Comparison of ENCODE assay signal across 8 mouse cellular contexts in genomic region chr12:9029506-9029887, GRCm38 (mm10). TPM values are rescaled to one million over a fixed set of nuclear protein-coding genes. Genes with fewer than 3 reads are reported as not detected.
DNase-seq lines count a peak whose midpoint lies in the region; ATAC-seq and TF ChIP-seq lines count a peak whose summit lies in the region.

No protein-coding gene starts in this region.

- H3K4me2 ChIP-seq in kidney, embryonic 15.5 days: peak overlapping the region; percentile 70
- H3K4me2 ChIP-seq in intestine, embryonic 15.5 days (replicated peaks): peak overlapping the region; percentile 65
- H3K4me2 ChIP-seq in midbrain, postnatal 0 days (ENCODE audit: low read depth, low read length, poor library complexity, severe bottlenecking): no peak overlapping the region

- peak; percentile 43 for ATAC-seq in kidney, embryonic 15.5 days (replicated peaks; ENCODE audit: low FRiP score)
- peak; percentile 52 for ATAC-seq in intestine, embryonic 15.5 days
- peak; percentile 38 for ATAC-seq in midbrain, postnatal 0 days (ENCODE audit: low FRiP score)

- TF ChIP-seq CTCF in midbrain, postnatal 0 days (IDR thresholded peaks at IDR 0.05): peak; percentile 24; the same call in 1 of the 2 replicates

- no peaks in the 10 kb centered on the region for H3K27me3 ChIP-seq in kidney, embryonic 15.5 days
- no peaks in the 10 kb centered on the region for H3K27me3 ChIP-seq in embryonic facial prominence, embryonic 10.5 days (replicated peaks; ENCODE audit: low read depth, poor library complexity, severe bottlenecking)
- H3K27me3 ChIP-seq in intestine, embryonic 15.5 days (replicated peaks): no peaks in the 10 kb centered on the region
- no peaks in the 10 kb centered on the region for H3K27me3 ChIP-seq in midbrain, postnatal 0 days (ENCODE audit: insufficient read depth, low read length)

- peaks cover 10% of the 10 kb centered on the region; the same call in 1 of the 2 replicates for H3K36me3 ChIP-seq in kidney, embryonic 15.5 days
- H3K36me3 ChIP-seq in embryonic facial prominence, embryonic 10.5 days (replicated peaks): peaks cover 7% of the 10 kb centered on the region; the same call in 1 of the 2 replicates
- H3K36me3 ChIP-seq in intestine, embryonic 15.5 days: no peaks in the 10 kb centered on the region
- H3K36me3 ChIP-seq in midbrain, postnatal 0 days (ENCODE audit: insufficient read depth, low read length): peaks cover 22% of the 10 kb centered on the region

- peak overlapping the region; percentile 66 for H3K4me3 ChIP-seq in kidney, embryonic 15.5 days (replicated peaks)
- H3K4me3 ChIP-seq in embryonic facial prominence, embryonic 10.5 days: peak overlapping the region; percentile 67
- peak overlapping the region; percentile 65 for H3K4me3 ChIP-seq in intestine, embryonic 15.5 days (replicated peaks)
- peak overlapping the region; percentile 46 for H3K4me3 ChIP-seq in midbrain, postnatal 0 days (ENCODE audit: low read depth, low read length)

- H3K27ac ChIP-seq in kidney, embryonic 15.5 days: peak overlapping the region; percentile 100
- H3K27ac ChIP-seq in embryonic facial prominence, embryonic 10.5 days (replicated peaks): peak overlapping the region; percentile 96
- H3K27ac ChIP-seq in intestine, embryonic 15.5 days: no peak overlapping the region
- peak overlapping the region; percentile 99 for H3K27ac ChIP-seq in midbrain, postnatal 0 days (ENCODE audit: low read depth, low read length)

- H3K4me1 ChIP-seq in kidney, embryonic 15.5 days: peaks cover 7% of the 10 kb centered on the region
- H3K4me1 ChIP-seq in embryonic facial prominence, embryonic 10.5 days: peaks cover 7% of the 10 kb centered on the region
- no peaks in the 10 kb centered on the region for H3K4me1 ChIP-seq in intestine, embryonic 15.5 days (replicated peaks)
- no peaks in the 10 kb centered on the region for H3K4me1 ChIP-seq in midbrain, postnatal 0 days (ENCODE audit: insufficient read depth, low read length)

- no peak for DNase-seq in kidney, adult 11 months
- no peak for DNase-seq in embryonic facial prominence, embryonic 10.5 days (ENCODE audit: low spot score)
- no peak for DNase-seq in midbrain, postnatal 0 days (ENCODE audit: low spot score)
- DNase-seq in cerebellum, postnatal 36 days: no peak
- DNase-seq in cerebellum, adult 18-20 months: no peak
- no peak for DNase-seq in right cerebral cortex, adult 2 months (ENCODE audit: low spot score in 2 of 2)

- 0 out of 2 replicates have a peak overlapping the region, but pooled peaks have one; percentile 84 for H3K9ac ChIP-seq in kidney, embryonic 15.5 days
- no peak overlapping the region for H3K9ac ChIP-seq in intestine, embryonic 15.5 days
- H3K9ac ChIP-seq in midbrain, postnatal 0 days (replicated peaks; ENCODE audit: low read length, poor library complexity, severe bottlenecking): peak overlapping the region; percentile 68; the same call in 1 of the 2 replicates

- WGBS in kidney, embryonic 15.5 days: 52% methylated on average over 4 of the region's 4 CpGs
- 63% methylated on average over 4 of the region's 4 CpGs for WGBS in embryonic facial prominence, embryonic 10.5 days
- 40% methylated on average over 4 of the region's 4 CpGs for WGBS in intestine, embryonic 15.5 days
- WGBS in midbrain, postnatal 0 days: 59% methylated on average over 4 of the region's 4 CpGs

- H3K9me3 ChIP-seq in kidney, embryonic 15.5 days (replicated peaks): no peaks in the 10 kb centered on the region
- no peaks in the 10 kb centered on the region for H3K9me3 ChIP-seq in embryonic facial prominence, embryonic 10.5 days
- no peaks in the 10 kb centered on the region for H3K9me3 ChIP-seq in intestine, embryonic 15.5 days
- H3K9me3 ChIP-seq in midbrain, postnatal 0 days (ENCODE audit: low read length): no peaks in the 10 kb centered on the region

RNA-seq across cellular contexts. Expression of gene Ttc32, which starts 0.3 kb away (rescaled TPM):
- polyA plus RNA-seq in kidney, embryonic 15.5 days (2015; fragmentation: Nextera tagmentation; extraction: Ambion mirVana): 22.6 and 28.7 TPM in 2 replicates
- 17.6 and 19.3 TPM in 2 replicates for polyA plus RNA-seq in embryonic facial prominence, embryonic 10.5 days (2016; fragmentation: Nextera tagmentation; extraction: Ambion mirVana)
- 31.7 and 35.8 TPM in 2 replicates for polyA plus RNA-seq in intestine, embryonic 15.5 days (2015; fragmentation: Nextera tagmentation; extraction: Ambion mirVana)
- 5.1 and 8.6 TPM in 2 replicates for total RNA-seq in midbrain, postnatal 0 days (2014; rRNA removed)
- 5.3 and 5.4 TPM in 2 replicates for polyA plus RNA-seq in midbrain, postnatal 0 days (2015; fragmentation: Nextera tagmentation; extraction: Ambion mirVana)

RNA-seq across cellular contexts. Expression of gene Wdr35, which starts 55.8 kb away (rescaled TPM):
- polyA plus RNA-seq in kidney, embryonic 15.5 days (2015; fragmentation: Nextera tagmentation; extraction: Ambion mirVana): 18.1 and 19.5 TPM in 2 replicates
- 21.3 and 21.4 TPM in 2 replicates for polyA plus RNA-seq in embryonic facial prominence, embryonic 10.5 days (2016; fragmentation: Nextera tagmentation; extraction: Ambion mirVana)
- 9.9 and 11.6 TPM in 2 replicates for polyA plus RNA-seq in intestine, embryonic 15.5 days (2015; fragmentation: Nextera tagmentation; extraction: Ambion mirVana)
- 19.3 and 24.2 TPM in 2 replicates for total RNA-seq in midbrain, postnatal 0 days (2014; rRNA removed)
- polyA plus RNA-seq in midbrain, postnatal 0 days (2015; fragmentation: Nextera tagmentation; extraction: Ambion mirVana): 21.4 and 22.4 TPM in 2 replicates
